Mouse (Mus musculus) C2C12 (cell line): ENCODE data around the gene Txnrd1.

ENCODE experiments used
- CEBPB ChIP-seq: IDR thresholded peaks from one replicate; pipeline ENCODE4 v1.6.1; 2011; ENCODE audit warnings: low read depth, mild to moderate bottlenecking, control low read depth, moderate library complexity
- CTCF ChIP-seq: IDR thresholded peaks from one replicate; pipeline ENCODE4 v1.5.1; 2011; ENCODE audit not compliant: control insufficient read depth, insufficient read depth, insufficient read length
- MAX ChIP-seq: IDR thresholded peaks from one replicate; pipeline ENCODE4 v1.6.1; 2011; ENCODE audit warnings: mild to moderate bottlenecking, control low read depth
- MYOD1 ChIP-seq: IDR thresholded peaks from one replicate; pipeline ENCODE4 v1.6.1; 2011; ENCODE audit warnings: low read depth; ENCODE audit not compliant: control insufficient read depth, insufficient read length
- MYOG ChIP-seq: IDR thresholded peaks from one replicate; pipeline ENCODE4 v1.6.1; 2011; ENCODE audit not compliant: control insufficient read depth, insufficient read length; ENCODE audit errors: extremely low read depth
- USF1 ChIP-seq: IDR thresholded peaks from one replicate; pipeline ENCODE4 v1.6.1; 2011; ENCODE audit warnings: low read depth, mild to moderate bottlenecking, control low read depth, moderate library complexity

DNA sequence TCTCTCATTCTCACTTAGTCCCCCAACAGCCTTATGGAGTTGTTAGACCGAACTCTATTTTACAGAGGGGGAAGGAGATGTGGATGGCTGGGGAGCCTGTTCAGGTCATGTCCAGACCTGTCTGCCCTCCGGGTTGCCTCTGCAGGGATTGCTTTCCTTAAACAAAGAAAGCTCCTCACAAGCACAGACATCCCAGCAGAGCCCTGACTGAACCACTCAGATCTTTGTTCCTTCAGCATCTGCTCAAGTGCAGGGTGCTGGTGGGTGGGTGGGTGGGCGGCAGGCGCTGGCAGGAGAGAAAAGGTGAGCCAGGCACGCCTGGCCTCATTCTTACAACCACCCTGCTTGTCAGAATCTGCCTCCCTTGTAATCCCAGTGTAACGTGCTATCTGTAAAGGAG lies 10.3 kb downstream of the Txnrd1 start:
- TF ChIP-seq CTCF (no peak), MYOD1 (no peak), USF1 (no peak), MAX (no peak), CEBPB (no peak), MYOG (no peak)
